Mouse (Mus musculus) adrenal gland, adult 8-10 months (tissue): Measurements from ENCODE around the gene Nup214. TPM values are rescaled to one million over a fixed set of nuclear protein-coding genes. Genes with fewer than 3 reads are reported as not detected.

Experiments
- DNase-seq: peaks from one replicate; pipeline ENCODE4 v3.0.0; 2022
- total RNA-seq, 4 experiments: library from RNA; stranded (reverse); gene quantifications; 2 replicates each; pipeline ENCODE4 v1.2.4; 2022

Nup214 gene
- total RNA-seq, 4 experiments from 2014 or later = 64.9 to 70.7 (median 69.0) TPM

- peak; percentile 38 for DNase-seq
Measured at GRCm38 (mm10) chr2:32074404-32074803, 100.2 kb downstream of the Nup214 start.

- no peak for DNase-seq
Measured at GRCm38 (mm10) chr2:32075368-32075767, 101.1 kb downstream of the Nup214 start.

- no peak for DNase-seq
Measured at GRCm38 (mm10) chr2:32077744-32078143, 103.5 kb downstream of the Nup214 start.

DNA sequence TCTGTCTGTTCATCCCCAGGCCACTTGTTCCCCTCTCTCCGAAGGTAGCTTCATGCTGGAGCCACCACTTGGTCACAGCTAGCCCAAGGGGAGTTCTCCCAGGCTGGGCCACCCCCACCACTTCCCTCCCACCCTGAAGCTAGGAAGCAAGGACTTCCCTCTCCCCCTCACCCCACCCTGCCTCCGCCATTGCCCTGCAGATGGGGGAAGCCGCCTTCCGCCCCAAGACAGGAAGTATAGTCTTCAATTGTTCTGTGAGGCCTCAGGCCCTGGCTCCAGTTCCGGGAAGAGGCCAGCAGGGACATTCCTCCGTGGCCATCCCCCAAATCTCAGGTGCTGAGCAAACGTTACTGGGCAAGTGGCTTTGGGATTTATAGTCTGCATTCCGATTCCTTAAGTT lies 104.3 kb downstream of the Nup214 start:
- DNase-seq = no peak

GRCm38 (mm10) chr2:32079191-32079725 lies 105.0 kb downstream of the Nup214 start:
- DNase-seq = peak; percentile 60

- DNase-seq = no peak
Measured at GRCm38 (mm10) chr2:32080681-32081080, 106.4 kb downstream of the Nup214 start.

DNA sequence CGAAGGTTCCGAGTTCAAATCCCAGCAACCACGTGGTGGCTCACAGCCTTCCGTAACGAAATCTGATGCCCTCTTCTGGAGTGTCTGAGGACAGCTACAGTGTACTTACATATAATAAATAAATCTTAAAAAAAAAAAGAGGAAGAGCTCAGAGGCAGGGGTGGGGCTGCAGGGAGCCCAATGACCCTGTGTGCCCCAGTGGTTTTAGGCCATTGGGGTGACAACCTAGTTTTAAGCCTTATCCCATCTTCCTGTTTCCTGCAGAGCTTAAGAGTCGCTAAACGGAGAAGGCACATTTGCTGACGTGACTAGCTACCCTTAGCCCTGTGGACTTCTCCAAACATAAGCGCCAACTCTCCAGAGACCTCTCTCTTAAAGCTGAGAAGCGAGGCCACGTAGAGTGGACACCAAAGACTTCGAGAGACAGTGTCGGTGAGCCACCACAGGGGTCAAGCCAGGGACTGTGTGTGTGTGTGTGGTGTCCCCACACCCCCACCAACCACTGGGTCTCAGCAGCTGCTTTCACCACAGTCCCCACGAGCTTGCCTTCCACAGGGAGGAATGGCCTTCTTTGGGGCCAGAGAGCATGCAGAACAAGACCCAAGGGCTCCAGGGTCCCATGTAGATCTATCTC lies 107.2 kb downstream of the Nup214 start:
- no peak for DNase-seq

GRCm38 (mm10) chr2:32082229-32082628 lies 108.0 kb downstream of the Nup214 start:
- no peak for DNase-seq

- no peak for DNase-seq
Measured at GRCm38 (mm10) chr2:32083159-32084011, 109.1 kb downstream of the Nup214 start.

- no peak for DNase-seq
Measured at GRCm38 (mm10) chr2:32084111-32084871, 110.1 kb downstream of the Nup214 start, which contains the start of gene Fam78a. TSS of gene Fam78a (minus strand) at chr2:32084857.

DNA sequence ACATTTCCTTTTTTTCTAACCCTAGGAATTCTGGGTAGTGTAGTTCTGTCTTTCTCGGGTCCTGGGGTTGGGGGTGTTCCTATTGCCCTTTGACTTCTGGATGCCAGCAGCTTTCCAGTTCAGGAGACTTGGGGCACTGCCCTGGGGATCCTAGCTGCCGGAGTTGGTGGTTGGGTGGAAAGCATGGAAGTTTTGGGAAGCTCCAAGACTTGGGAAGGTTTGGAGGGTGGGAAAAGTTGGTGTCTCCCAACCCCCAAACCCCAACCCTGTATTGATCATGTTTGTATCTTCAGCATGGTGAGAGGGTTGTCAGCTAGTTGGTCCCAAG lies 110.6 kb downstream of the Nup214 start:
- no peak for DNase-seq

DNA sequence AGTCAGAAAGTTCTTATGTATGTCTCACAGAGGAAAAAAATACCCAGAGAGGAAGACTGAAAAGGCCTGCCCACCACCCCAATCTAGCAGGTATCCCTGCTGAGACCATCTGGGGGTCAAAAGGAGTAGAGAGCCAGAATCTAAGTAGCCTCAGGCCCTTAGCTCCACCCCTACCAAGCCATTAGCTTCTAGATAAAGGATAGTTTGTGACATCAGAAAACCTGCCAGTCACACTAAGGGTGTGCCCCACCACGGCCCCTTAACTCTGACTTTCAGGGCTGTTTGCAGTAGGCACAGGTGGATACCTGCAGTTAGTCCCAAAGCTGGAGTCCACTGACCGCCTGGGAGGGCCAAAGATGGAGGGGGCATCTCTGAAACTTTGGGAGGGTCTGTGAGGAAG lies 111.0 kb downstream of the Nup214 start:
- DNase-seq = no peak

- no peak for DNase-seq
Measured at GRCm38 (mm10) chr2:32087606-32088005, 113.4 kb downstream of the Nup214 start.

DNA sequence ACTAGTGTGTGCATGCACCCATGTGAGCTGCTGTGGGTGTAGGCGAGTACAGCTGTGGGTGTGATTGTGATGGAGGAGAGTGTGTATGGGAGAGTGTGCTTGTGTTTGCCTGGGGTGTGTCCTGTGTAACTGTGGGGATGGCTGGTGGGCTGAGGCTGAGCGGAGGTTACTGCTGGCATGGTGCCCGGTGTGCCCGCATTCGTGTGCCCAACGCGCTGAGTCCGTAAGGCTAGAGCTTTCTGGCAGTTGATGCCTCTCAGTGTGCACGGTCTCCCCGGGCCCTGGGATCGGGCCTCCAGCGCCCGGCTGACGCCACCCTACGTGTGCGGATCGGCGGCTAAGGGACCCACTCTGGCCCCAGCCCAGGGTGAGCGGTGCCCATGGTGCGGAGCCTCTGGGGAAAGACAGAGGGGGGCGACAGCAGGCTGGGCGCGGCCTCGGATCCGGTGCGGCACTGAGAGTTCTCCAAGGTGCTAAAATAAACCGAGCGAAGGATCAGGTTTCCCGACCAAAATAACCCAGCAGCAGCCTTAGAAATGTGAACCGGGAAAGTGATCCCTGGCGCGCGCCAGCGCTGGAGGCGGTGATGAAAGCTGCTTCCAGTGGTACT lies 114.2 kb downstream of the Nup214 start:
- no peak for DNase-seq

DNA sequence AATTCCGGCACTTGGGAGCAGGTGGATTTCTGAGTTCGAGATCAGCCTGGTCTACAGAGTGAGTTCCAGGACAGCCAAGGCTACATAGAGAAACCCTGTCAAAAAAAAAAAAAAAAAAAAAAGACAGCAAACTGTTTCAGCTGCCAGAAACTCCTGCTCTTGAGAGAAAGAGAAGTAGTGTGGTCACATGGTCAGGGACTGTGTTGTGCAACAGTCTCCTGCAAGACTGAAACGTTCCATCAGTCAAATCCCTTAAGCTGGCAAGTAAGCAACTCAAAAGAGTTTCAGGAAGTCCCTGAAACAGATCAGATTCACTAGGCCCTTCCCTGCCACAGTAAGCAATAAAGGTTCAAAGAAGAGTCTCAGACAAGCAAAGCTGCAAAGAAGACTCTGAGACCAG lies 115.4 kb downstream of the Nup214 start:
- DNase-seq = no peak

GRCm38 (mm10) chr2:32090145-32090544 lies 115.9 kb downstream of the Nup214 start:
- DNase-seq = no peak

DNA sequence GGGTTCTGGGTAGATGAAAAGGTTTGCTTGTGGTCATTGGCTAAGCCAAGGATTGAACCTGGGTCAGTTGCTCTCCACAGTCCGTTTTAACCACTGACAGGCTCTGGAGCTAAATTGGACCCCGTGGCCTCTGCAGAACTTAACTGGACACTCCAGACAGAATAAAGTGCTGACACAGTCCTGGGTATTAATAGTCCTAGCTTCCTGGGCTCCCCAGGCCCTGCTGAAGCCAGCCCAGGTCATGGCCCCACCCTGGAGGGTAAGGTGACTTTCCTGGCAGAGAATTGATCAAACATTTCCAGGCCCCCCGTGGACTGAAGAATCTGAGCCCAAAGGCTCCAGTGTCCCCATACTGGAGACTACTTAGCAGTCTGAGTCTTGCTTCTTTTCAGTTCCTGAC lies 117.7 kb downstream of the Nup214 start:
- DNase-seq = no peak

- DNase-seq = no peak
Measured at GRCm38 (mm10) chr2:32094001-32094707, 119.9 kb downstream of the Nup214 start.

DNA sequence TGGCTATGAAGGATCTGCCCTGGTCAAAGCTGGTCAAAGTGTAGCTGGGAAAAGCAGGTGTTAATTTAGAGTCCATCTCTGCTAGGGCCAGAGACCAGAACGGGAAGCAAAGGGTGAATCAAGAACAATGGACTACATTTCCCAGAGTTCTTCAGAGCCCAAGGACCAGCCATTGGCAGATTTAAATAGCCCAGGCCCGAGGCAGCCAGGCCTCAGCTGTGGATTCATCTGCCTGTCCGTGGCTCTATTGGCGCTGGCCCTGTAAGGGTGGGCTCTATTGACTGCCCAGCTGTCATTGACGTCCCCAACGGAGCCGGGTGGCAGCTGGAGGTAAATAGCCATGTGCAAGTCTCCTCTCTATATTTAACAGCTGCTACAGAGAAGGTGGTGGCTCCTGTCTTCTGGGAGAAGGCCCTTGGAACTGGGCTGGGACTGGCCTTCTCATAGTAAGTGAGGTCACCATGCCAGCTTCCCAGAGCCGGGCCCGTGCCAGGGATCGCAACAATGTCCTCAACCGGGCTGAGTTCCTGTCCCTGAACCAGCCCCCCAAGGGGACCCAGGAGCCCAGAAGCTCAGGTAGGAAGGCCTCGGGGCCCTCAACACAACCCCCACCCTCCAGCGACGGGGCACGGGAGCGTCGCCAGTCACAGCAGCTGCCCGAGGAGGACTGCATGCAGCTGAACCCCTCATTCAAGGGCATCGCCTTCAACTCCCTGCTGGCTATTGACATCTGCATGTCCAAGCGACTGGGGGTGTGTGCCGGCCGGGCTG lies 121.3 kb downstream of the Nup214 start, which contains the start of gene Plpp7:
TSS of gene Plpp7 (plus strand) at position 178 of the 771 bp plus-strand sequence.
- DNase-seq = peak; percentile 67

DNA sequence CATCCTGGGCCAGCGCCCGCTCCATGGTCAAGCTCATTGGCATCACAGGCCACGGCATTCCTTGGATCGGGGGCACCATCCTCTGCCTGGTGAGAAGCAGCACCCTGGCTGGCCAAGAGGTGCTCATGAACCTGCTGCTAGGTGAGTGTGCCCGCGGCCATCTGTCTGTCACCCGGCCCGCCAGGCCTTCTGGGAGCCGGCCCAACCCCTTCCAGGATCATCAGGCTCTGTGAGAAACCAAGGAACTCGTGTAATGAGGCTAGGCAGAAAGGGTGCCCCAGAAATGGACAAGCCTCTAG lies 121.8 kb downstream of the Nup214 start:
- no peak for DNase-seq

GRCm38 (mm10) chr2:32102944-32103343 lies 128.7 kb downstream of the Nup214 start:
- DNase-seq = no peak
